Mouse (Mus musculus): Measurements from ENCODE around the gene Zfp444.
"Not testable (repeated sequence)": the region's sequence is repeated elsewhere in the genome, so short reads cannot be mapped to it uniquely, and the experiment has no call there.

Zfp444 gene

DNA sequence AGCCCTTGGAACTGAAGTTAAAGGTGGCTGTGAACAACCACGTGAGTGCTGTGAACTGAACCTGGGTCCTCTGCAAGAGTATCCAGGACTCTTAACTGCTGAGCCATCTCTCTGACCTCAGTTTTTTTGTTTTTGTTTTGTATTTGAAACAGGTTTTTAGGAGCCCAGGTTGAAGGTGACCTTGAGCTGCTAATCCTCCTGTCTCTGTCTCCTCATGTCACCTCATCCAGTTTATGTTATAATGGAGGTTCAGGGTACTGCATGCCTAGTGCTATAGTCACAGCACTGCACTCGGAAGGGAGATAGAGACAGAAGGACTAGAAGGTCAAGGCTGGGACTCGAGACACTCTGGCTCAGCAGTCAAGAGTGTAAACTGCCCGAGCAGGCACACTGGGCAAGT is 9.9 kb upstream of the Zfp444 start:
- DNase-seq (ENCODE audit: low spot score): no peak

DNA sequence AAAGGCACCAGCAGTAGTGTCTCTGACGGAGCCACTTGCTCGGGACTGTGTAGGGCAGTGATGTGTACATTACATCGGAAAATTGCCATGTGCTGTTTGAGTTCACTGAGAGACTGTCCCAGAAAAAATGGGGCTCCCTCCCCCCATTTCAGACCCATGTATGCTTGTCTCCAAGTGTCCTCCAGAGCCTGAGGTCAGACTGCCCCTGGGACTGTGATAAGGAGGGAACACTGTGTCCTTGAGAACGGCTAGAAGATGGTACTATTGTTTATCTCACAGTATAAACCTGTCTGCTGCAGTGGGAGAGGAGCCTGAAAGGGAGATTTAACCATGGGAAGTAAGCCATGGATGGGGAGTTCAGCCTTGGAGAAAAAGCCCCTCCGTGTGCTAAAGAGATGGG is 7.4 kb upstream of the Zfp444 start:
- DNase-seq (ENCODE audit: low spot score): no peak

DNA sequence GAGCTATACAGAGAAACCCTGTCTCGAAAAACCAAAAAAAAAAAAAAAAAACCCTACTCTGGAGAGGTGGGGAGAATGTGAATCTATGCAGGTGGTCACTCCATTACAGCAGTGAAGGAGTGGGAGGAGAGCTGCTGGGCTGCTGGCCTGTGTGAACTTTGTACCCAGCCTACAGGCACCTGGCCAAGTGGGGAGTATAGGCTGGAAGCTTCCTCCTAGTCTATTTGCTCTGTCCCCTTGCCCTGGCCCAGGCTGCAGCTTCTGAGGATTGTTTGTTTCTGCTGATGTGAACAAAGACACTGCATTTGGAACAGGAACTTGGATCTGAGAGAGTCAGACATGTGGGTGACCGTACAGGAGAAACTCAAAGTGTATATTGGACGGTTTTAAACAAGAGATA is 2.6 kb upstream of the Zfp444 start:
- no peak for DNase-seq (ENCODE audit: low spot score)

DNA sequence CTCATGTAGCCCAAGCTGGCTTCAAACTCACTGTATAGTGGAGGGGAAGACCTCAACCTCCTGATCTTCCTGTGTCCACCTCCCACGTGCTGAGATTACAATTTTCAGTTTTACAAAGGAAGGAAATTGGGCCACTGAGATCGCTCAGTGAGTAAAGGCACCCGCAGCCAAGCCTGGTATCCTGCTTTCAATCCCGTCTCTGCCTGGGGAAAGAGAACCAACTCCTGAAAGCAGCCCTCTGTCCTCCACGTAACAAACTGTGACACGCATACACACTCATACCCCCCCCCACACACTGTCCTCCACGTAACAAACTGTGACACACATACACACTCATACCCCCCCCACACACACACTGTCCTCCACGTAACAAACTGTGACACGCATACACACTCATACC is 1.6 kb upstream of the Zfp444 start:
- no peak for DNase-seq (ENCODE audit: low spot score)

DNA sequence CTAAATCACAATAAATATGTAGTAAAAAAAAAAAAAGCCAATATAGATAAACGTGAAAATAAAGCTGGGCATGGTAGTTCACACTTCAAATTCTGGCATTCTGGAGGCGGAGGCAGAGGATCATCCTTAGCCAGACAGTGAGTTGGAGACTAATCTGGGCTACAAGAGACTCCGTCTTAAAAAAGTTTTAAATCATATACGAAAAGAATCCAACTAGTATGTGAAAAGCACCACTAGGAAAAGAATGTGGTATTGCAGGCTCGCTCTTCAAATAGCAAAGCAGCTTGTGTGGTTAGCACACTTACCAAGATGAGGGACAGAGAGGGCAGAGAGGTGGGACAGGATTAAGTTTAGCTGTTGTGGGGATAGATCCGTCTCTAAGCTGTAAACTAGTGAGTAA is 1.2 kb upstream of the Zfp444 start:
- DNase-seq (ENCODE audit: low spot score): no peak

DNA sequence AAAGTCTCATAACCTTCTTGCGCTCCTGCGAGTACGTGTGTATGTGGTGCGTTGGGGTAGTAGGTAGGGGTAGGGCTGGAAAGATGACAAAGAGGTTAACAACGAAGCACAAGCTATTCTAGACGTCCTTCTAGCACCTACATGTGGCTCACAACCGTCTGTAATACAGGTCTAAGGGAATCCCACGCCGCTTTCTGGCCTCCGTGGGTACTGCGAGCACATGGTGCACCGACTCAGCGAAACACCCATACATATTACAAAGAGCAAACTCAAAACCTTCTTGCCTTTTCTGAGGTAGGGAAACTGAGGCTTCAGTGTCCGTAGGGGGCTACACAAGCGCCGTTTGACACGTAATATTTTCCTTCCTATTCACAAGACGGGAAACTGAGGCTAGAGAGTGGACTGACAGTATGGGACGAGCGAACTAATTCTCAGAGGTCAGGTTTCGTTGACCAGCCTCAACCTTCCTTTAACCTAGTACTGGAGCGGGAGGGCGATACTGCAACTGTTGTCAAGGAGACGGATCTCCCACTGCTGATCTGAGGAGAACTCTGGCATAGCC is 501 bp upstream of the Zfp444 start:
- DNase-seq (ENCODE audit: low spot score): peak; percentile 46

DNA sequence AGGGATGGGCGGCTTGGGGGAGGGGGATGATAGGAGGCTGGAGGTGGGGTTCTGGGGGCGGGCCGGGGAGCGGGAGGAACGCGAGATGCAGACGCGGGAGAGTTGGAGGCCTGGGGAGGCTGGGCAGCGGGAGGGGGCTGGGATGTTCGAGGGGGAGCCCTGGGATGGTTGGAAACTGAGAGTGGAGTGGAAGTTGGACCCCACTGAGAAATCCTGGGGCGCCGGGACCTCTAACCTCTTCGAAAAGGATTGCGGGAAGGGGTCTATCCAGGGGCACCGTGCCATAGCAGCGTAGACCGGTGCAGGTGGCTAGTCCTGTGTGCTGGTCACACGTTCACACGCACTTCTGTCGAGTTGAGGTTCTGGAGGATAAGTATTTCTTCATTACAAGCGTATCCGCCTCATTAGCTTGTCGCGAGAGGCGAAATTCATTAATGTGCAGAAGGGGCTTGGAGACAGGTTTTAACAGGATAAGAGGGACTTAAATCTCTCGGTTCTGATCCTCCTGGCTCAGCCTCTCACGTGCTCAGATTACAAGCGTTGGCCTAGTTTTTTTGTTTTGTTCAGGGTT is 733 bp downstream of the Zfp444 start:
- DNase-seq (ENCODE audit: low spot score): no peak

DNA sequence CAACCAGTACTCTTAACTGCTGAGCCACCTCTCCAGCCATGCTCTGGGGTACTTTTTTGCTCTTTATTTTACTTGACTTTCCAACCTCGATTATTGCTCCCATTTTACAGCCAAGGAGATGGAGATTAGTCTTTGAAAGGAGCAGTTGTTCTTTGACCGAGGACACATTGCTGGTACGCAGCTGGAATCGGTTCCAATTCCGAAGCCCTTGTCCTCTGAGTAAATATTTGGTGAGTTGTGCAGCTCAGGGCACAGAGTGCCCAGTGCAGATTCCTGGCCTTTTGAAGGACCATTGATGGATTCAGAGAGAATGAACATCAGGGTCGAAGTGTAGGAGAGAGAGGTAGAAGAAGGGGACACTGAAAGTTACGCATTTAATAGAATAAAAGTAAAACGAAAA is 1.8 kb downstream of the Zfp444 start:
- no peak for DNase-seq (ENCODE audit: low spot score)

DNA sequence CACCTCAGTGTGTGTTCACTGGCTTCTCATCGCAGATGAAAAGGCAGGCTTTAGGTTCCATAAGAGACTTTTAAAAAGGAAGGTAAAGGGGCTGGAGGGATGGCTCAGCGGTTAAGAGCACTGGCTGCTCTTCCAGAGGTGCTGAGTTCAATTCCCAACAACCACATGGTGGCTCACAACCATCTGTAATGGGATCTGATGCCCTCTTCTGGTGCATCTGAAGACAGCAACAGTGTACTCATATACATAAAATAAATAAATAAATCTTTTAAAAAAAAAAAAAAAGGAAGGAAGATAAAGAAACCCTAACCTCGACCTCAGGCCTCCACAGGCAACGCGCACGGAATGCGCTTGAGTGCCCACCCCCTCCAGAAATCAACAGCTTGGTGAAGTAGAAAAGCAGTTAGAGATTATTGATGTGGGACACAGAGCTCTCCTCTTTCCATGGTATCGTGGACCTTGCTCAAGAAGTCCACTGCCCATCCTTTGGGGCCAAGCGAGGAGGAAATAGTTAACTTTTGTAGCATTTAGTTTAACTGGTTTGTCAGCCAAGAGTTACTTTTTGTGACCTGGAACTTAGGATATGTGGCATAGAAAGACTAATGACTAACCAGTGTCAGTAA is 2.5 kb downstream of the Zfp444 start:
- DNase-seq (ENCODE audit: low spot score): not testable (repeated sequence)

DNA sequence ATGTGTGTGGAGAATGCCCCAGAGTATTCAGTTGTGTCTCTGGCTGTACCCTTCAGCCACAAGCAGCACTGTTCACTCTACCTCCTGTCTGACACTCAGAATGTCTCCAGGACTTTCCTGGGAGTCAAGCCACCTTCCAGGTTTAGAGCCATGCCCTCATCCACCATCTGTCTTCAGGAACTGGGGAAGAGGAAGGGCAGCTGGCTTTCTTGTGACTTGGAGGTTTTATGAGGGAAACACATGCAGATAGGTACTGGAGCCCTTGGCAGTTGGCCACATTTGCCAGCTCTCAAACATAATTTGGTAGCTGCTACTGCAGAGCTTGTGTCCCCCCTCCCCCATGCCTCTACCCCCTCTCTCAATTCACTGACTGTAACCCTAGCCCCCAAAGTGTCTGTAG is 7.0 kb downstream of the Zfp444 start:
- no peak for DNase-seq (ENCODE audit: low spot score)

DNA sequence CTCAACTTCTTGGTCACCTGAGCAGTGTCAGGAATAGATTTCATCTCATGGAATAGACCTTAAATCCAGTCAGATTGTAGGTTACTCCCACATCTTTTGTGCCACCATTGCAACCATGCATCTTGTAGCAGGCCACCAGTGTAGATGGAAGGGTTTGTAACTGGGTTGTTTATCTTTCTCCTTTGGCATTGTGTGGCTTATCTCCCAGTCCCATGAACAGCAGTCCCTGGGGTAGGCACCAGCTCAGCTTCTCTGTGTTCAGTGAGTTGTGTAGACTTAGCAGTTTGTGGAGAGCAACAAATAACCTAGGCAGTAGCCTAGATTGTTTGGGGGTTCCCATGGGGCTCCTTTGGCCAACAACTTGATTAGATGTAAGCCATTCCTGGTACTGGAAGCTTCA is 10.9 kb downstream of the Zfp444 start:
- DNase-seq (ENCODE audit: low spot score): no peak

DNA sequence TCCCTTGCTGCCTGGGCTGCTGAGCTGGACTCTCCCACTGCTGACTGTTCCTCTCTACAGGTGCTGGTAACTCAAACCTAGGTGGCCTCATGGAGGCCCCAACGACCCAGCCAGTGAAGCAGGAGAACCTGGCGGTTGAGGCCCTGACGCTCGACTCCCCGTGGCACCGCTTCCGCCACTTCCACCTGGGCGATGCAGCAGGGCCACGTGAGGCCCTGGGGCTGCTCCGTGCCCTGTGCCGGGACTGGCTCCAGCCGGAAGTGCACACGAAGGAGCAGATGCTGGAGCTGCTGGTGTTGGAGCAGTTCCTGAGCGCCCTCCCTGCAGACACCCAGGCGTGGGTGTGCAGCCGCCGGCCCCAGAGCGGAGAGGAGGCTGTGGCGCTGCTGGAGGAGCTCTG is 11.8 kb downstream of the Zfp444 start:
- no peak for DNase-seq (ENCODE audit: low spot score)

DNA sequence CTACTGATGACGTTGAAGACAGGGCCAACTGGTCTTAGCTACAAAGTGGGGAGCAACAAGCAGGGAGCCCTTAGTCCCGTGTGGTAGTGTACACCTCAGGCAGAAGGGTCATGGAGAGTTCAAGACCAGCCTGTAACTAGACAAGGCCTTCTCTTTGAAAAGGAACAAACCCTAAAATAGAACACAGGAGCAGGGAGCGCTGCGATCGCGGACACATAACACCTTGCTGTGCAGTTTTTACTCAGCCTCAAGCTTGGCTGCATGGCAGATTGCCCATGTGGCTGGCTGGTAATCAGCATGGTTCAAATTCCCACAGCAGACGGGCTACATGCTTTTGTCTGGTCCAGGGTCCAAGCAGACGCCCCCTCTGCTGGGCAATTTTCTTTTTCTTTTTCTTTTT is 12.5 kb downstream of the Zfp444 start:
- no peak for DNase-seq (ENCODE audit: low spot score)

DNA sequence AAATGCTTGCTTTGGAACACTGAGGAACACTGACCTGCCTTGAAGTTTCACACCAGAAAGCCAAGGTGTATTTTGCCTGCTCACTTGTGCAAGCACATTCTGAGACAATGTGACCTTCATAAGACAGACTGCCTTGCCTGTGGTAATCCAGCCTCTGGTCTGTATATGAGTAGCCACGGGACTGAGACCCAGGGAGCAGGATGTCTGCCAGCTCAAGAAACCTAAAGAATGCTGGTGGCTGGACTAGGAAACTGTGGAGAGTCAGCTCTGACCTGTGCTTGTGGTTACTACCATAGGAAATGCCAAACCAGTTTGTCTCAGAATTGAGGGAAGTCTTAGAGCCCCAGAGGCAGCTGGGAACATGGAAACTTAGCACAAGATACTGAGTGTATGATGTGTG is 13.4 kb downstream of the Zfp444 start:
- DNase-seq (ENCODE audit: low spot score): no peak

DNA sequence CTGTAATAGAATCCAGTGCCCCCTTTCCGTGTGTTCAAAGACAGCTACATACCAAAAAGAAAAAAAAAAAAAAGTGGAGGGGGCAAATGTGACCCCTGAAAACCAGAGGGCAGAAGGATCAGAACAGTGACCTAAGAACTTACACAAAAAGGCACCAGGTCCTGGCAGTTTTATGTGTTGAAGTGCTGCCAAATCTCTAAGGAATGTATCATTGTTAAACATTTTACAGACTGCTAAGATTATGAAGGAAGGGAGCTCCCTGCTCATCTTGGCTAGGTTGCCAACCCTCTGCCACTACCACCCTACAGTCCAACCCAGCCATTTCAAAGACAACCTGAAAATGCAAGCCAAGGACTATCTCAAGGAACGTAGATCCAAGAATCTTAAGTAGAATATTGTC is 14.2 kb downstream of the Zfp444 start:
- DNase-seq (ENCODE audit: low spot score): no peak

DNA sequence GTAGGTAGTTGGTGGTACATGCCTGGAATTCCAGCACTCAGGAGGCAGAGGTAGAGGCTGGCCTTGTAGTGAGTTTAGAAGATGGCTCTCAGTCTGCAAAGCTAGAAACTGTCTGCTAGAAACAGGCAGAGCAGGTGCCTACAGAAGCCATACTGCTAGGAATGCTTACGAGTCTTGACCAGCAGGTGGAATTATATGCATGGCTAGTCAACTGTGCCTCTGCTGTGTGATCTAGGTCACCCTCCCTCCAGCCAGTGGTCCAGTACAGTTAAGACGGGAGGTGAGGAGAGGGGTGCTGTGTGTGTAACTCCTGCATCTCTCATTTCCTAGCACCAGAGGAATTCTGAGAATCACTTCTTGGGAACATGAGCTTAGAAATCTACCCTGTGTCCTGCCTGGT is 14.7 kb downstream of the Zfp444 start:
- no peak for DNase-seq (ENCODE audit: low spot score)

DNA sequence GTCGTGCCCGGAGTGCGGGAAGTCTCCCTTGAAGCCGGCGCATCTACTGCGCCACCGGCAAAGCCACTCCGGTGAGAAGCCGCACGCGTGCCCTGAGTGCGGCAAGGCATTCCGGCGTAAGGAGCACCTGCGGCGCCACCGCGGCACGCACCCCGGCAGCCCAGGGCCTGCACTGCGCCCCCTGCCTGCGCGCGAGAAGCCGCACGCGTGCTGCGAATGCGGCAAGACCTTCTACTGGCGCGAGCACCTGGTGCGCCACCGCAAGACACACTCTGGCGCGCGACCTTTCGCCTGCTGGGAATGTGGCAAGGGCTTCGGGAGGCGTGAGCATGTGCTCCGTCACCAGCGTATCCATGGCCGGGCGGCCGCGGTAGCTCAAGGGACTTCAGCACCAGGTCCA is 17.5 kb downstream of the Zfp444 start:
- no peak for DNase-seq (ENCODE audit: low spot score)

DNA sequence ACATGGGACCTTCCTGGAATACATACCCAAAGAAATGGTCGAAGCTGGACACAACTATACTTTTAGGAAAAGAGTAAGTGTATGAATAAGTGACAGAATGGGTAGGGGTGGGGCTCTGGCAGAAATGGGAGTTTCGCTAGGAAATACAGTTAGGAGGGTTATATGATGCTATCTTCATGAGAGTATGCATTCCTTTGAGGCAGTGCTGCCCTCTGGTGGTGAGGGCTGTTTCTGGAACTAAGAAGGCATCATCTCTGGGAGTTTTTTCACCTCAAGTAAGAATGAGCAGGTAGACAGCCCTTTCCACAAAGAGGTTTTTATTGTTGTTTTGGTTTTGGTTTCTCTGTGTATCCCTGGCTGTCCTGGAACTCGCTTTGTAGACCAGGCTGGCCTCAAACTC is 19.4 kb downstream of the Zfp444 start:
- DNase-seq (ENCODE audit: low spot score): peak; percentile 51

DNA sequence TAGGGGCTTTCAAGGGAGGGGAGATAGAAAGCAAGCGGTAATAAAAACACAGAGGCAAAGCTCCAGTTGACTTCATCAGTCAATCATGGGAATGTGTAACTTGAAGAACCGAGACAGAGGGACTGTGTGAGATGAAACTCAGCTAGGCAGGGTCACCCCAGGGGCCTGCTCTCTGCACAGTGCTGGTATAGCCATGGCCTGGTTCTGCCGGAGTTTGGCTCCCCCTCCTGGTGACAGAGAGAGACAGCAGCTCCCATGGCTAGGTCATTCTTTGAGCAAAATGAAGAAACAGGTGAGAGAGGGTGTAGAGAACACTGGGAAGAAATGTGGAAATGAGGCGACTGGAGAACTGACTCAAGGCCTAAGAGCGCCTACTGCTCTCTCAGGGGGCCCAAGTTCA is 22.1 kb downstream of the Zfp444 start:
- DNase-seq (ENCODE audit: low spot score): peak; percentile 27

DNA sequence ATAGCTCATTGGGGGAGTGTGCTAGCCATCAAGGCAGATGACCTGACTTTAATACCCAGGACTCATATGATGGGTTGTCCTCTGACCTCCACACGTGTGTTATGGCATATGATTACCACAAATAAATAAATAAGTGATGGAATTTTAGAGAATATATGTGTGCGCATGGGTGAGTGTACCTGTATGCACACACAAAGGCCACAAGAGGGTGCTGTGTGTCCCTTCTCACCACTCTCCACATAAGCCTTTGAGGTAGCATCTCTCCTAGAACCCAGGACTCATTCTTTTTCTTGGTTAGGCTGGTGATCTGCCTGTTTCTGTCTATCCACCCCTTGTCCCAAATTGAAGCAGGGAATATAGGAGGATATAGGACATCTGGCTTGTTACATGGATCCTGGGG is 23.8 kb downstream of the Zfp444 start:
- no peak for DNase-seq (ENCODE audit: low spot score)

DNA sequence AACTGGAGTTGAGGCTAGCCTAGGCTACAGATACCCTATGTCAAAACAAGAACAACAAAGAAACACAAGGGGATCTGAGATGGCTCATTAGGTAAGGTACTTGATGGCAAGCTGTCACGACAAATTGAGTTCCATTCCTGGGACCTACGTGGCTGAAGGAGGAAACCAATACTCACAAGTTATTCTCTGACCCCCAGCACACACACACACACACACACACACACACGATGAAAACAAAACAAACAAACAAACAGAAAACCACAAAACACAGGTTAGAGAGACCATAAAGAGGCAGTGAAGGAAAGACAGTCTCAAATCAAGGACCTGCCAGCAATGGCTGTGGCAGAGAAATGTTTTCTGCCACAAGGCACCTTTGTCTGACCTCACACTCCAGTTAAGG is 24.8 kb downstream of the Zfp444 start, which contains the start of gene Galp:
Galp (plus strand) TSS at position 301 of the 400 bp plus-strand sequence.
- no peak for DNase-seq (ENCODE audit: low spot score)

DNA sequence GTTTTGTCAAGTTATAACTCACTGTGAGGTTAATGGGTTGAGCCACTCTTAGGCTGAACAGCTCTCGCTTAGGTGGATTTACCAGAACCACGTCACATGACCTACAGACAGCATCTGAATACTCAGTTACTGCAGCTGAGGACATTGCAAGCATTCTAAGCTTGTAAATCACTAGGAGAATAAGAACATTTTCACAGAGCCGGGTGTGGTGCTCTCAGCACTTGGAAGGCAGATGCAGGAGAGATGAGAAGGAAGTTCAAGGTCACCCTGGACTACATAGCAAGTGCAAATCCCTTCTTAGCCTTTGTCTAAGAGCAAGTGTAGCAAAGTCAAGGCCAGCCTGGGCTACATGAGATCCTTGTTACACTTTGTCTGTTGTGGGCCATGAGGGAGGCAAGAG is 32.2 kb downstream of the Zfp444 start:
- no peak for DNase-seq (ENCODE audit: low spot score)

DNA sequence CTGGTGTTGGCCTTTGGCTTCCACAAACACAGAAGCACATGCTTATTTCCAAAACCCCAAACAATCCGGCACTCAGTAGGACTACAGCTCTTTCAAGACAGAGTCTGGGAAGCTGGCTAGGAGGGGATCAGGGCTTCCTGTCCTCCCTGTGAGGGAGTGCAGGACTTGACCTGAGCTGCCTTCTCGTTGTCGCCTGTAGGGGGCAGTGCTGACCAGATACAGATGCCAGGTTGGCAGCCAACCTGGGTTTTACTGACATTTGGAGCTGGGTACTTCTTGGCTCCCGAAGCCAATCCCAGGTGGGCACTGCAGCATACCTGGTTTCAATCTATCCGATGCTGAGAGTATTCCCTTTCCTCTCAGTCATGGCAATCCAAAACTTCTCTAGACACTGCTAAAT is 41.1 kb downstream of the Zfp444 start:
- no peak for DNase-seq (ENCODE audit: low spot score)

DNA sequence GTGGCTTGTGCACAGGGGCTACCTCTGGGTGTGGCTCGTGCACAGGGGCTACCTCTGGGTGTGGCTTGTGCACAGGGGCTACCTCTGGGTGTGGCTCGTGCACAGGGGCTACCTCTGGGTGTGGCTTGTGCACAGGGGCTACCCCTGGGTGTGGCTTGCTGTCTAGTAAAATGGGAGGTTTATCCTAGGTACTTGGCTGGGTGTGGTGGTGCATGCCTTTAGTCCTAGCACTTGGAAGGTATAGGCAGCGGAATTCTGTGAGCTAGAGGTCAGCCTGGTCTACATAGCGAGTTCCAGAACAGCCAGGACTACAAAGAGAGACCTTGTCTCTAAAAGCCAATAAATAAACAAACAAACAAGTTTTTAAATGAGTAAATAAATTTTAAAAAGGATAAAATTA is 42.7 kb downstream of the Zfp444 start:
- DNase-seq (ENCODE audit: low spot score): not testable (repeated sequence)

All from spleen, adult 12 weeks (tissue).